Mouse (Mus musculus) colon, adult 2 months (tissue): ENCODE data around the gene Olfm1. TPM values are rescaled to one million over a fixed set of nuclear protein-coding genes. Genes with fewer than 3 reads are reported as not detected.

Experiments
- polyA plus RNA-seq: library from polyadenylated mRNA; depleted of rRNA; stranded (reverse); fragments of >200 nt; gene quantifications from 2 replicates; pipeline ENCODE4 v1.2.3, GENCODE M21; 2012; rRNA removed

Olfm1 gene
- polyA plus RNA-seq: 27.1 and 28.2 TPM in 2 replicates

GRCm38 (mm10) chr2:28192821-28193689 is at the start of gene Olfm1:
Gene Olfm1, plus strand, starts transcription at chr2:28192992.

Other genes starting within 250 kb of the Olfm1 start
- gene Fcnb, start 108.1 kb upstream of the Olfm1 start, polyA plus RNA-seq: 0.36 TPM in 1 of 2 replicates, not detected in the other